Mouse (Mus musculus): Measurements from ENCODE around the gene Ky. TPM values are rescaled to one million over a fixed set of nuclear protein-coding genes. Genes with fewer than 3 reads are reported as not detected.

The Ky gene
- polyA plus RNA-seq, 1 experiment from 2014 or later, result 0.44 TPM

DNA sequence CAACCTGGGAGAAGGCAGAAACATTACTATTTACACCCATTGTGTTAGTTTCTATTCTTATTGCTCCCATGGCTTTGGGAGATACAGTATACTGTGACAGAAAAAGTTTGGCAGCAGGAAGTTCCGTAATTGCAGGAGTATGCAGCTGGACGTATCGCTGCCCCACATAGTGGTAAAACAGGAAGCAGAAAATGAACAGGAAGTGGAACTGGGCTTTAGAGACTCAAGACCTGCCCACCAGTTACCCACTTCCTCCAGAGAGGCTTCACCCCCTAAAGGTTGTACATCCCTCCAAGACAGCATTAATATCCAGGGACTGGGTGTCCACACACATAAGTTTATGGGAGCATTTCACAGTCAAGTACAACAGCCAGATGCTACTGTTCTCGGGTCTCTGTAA is 15.8 kb downstream of the Ky start:
- Histone ChIP-seq H3K27ac (ENCODE audit: low read depth, low read length) (no peak overlapping the region), H3K4me3 (ENCODE audit: low read depth, low read length) (no peak overlapping the region), H3K9ac (ENCODE audit: low read length) (no peak overlapping the region), H3K27me3 (ENCODE audit: control insufficient read depth, insufficient read depth, low read length) (no peaks in the 10 kb centered on the region), H3K4me1 (ENCODE audit: control insufficient read depth, insufficient read depth, low read length) (no peaks in the 10 kb centered on the region), H3K36me3 (ENCODE audit: control insufficient read depth, insufficient read depth, low read length) (no peaks in the 10 kb centered on the region), H3K9me3 (ENCODE audit: control insufficient read depth, low read length) (no peaks in the 10 kb centered on the region), H3K4me2 (no peak overlapping the region)
- ATAC-seq (ENCODE audit: low FRiP score) (no peak), DNase-seq (ENCODE audit: low spot score, missing footprints) (no peak)
- 90% methylated on average over 4 of the region's 4 CpGs for WGBS

GRCm38 (mm10) chr9:102528106-102528505 is 22.6 kb downstream of the Ky start:
- Histone ChIP-seq H3K4me3 (ENCODE audit: low read depth, low read length) (no peak overlapping the region), H3K9ac (ENCODE audit: low read length) (no peak overlapping the region), H3K4me1 (ENCODE audit: control insufficient read depth, insufficient read depth, low read length) (peaks cover 9% of the 10 kb centered on the region), H3K27ac (ENCODE audit: low read depth, low read length) (peak overlapping the region; percentile 32), H3K27me3 (ENCODE audit: control insufficient read depth, insufficient read depth, low read length) (peaks cover 4% of the 10 kb centered on the region; the same call in 1 of the 2 replicates), H3K4me2 (no peak overlapping the region), H3K9me3 (ENCODE audit: control insufficient read depth, low read length) (no peaks in the 10 kb centered on the region), H3K36me3 (ENCODE audit: control insufficient read depth, insufficient read depth, low read length) (no peaks in the 10 kb centered on the region)
- WGBS, result 35% methylated on average over 7 of the region's 7 CpGs
- ATAC-seq (ENCODE audit: low FRiP score), result peak; percentile 56; the same call in 1 of the 2 replicates
- DNase-seq (ENCODE audit: low spot score, missing footprints), result no peak

GRCm38 (mm10) chr9:102528561-102528960 is 23.0 kb downstream of the Ky start:
- H3K27ac ChIP-seq (ENCODE audit: low read depth, low read length), result peak overlapping the region; percentile 32; the same call in 1 of the 2 replicates
- peaks cover 9% of the 10 kb centered on the region for H3K4me1 ChIP-seq (ENCODE audit: control insufficient read depth, insufficient read depth, low read length)
- H3K36me3 ChIP-seq (ENCODE audit: control insufficient read depth, insufficient read depth, low read length), result no peaks in the 10 kb centered on the region
- peaks cover 4% of the 10 kb centered on the region; the same call in 1 of the 2 replicates for H3K27me3 ChIP-seq (ENCODE audit: control insufficient read depth, insufficient read depth, low read length)
- ATAC-seq (ENCODE audit: low FRiP score) (peak; percentile 38; the same call in 1 of the 2 replicates), DNase-seq (ENCODE audit: low spot score, missing footprints) (no peak)
- H3K9ac ChIP-seq (ENCODE audit: low read length), result no peak overlapping the region
- 79% methylated on average over 7 of the region's 7 CpGs for WGBS
- H3K4me3 ChIP-seq (ENCODE audit: low read depth, low read length), result no peak overlapping the region
- H3K4me2 ChIP-seq, result no peak overlapping the region
- H3K9me3 ChIP-seq (ENCODE audit: control insufficient read depth, low read length), result no peaks in the 10 kb centered on the region

DNA sequence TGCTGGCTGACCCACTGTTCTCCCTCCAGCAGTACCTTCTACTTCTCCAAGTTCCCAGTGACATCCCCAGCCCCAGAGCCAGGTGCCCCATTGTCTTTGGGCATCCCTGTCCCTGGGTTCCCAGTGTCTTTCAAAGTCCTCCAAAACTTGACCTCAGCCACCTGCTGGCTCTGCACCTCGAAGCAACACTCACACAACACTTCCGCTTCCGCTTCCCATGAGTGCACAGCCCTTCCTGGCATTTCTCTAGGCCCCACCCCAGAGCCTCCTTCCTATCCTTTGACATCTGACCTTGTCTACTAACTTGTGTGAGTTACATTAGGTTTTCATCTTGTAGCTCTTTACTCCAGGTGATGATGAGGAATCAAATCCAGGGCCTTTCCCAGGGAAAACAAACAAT is 23.5 kb downstream of the Ky start:
- Histone ChIP-seq H3K27me3 (ENCODE audit: control insufficient read depth, insufficient read depth, low read length) (peaks cover 4% of the 10 kb centered on the region; the same call in 1 of the 2 replicates), H3K4me3 (ENCODE audit: low read depth, low read length) (no peak overlapping the region), H3K4me1 (ENCODE audit: control insufficient read depth, insufficient read depth, low read length) (peaks cover 9% of the 10 kb centered on the region), H3K36me3 (ENCODE audit: control insufficient read depth, insufficient read depth, low read length) (no peaks in the 10 kb centered on the region), H3K9ac (ENCODE audit: low read length) (no peak overlapping the region), H3K9me3 (ENCODE audit: control insufficient read depth, low read length) (no peaks in the 10 kb centered on the region), H3K27ac (ENCODE audit: low read depth, low read length) (no peak overlapping the region), H3K4me2 (no peak overlapping the region)
- DNase-seq (ENCODE audit: low spot score, missing footprints), result no peak
- 80% methylated on average over 3 of the region's 3 CpGs for WGBS
- no peak for ATAC-seq (ENCODE audit: low FRiP score)

GRCm38 (mm10) chr9:102531051-102531892 is 25.7 kb downstream of the Ky start:
- H3K4me3 ChIP-seq (ENCODE audit: low read depth, low read length), result no peak overlapping the region
- no peak overlapping the region for H3K27ac ChIP-seq (ENCODE audit: low read depth, low read length)
- ATAC-seq (ENCODE audit: low FRiP score) (no peak), DNase-seq (ENCODE audit: low spot score, missing footprints) (peak; percentile 86)
- H3K27me3 ChIP-seq (ENCODE audit: control insufficient read depth, insufficient read depth, low read length), result peaks cover 4% of the 10 kb centered on the region; the same call in 1 of the 2 replicates
- WGBS, result 51% methylated on average over 21 of the region's 21 CpGs
- no peak overlapping the region for H3K9ac ChIP-seq (ENCODE audit: low read length)
- H3K4me2 ChIP-seq, result no peak overlapping the region
- no peaks in the 10 kb centered on the region for H3K36me3 ChIP-seq (ENCODE audit: control insufficient read depth, insufficient read depth, low read length)
- no peaks in the 10 kb centered on the region for H3K9me3 ChIP-seq (ENCODE audit: control insufficient read depth, low read length)
- H3K4me1 ChIP-seq (ENCODE audit: control insufficient read depth, insufficient read depth, low read length), result peaks cover 9% of the 10 kb centered on the region

- DNase-seq (ENCODE audit: low spot score, missing footprints), result no peak
- Histone ChIP-seq H3K27me3 (ENCODE audit: control insufficient read depth, insufficient read depth, low read length) (peaks cover 3% of the 10 kb centered on the region; the same call in 1 of the 2 replicates), H3K27ac (ENCODE audit: low read depth, low read length) (no peak overlapping the region), H3K36me3 (ENCODE audit: control insufficient read depth, insufficient read depth, low read length) (no peaks in the 10 kb centered on the region), H3K9ac (ENCODE audit: low read length) (no peak overlapping the region), H3K9me3 (ENCODE audit: control insufficient read depth, low read length) (no peaks in the 10 kb centered on the region), H3K4me1 (ENCODE audit: control insufficient read depth, insufficient read depth, low read length) (no peaks in the 10 kb centered on the region; the same call in 1 of the 2 replicates), H3K4me2 (no peak overlapping the region), H3K4me3 (ENCODE audit: low read depth, low read length) (no peak overlapping the region)
- 97% methylated on average over 4 of the region's 4 CpGs for WGBS
- ATAC-seq (ENCODE audit: low FRiP score), result no peak
These were observed 31.4 kb downstream of the Ky start for GRCm38 (mm10) chr9:102536968-102537367.

DNA sequence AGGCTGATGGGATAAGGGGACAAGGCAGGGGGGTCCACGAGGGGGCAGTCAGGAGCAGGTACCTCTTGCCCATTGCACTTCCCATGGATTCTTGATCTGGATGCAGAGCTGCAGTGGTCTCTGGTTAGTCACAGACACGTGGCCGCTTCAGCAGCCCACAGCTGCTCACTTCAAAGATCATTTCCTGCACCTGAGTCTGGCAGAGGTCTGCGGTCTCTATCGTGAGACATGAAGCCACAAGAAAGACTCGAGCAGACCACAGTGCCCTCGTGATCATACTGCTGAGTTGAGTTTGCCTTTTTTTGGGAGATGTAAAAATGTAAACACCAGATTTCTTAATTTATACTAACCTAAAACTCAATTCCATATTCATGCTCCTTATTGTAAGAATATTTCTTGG is 34.1 kb downstream of the Ky start:
- H3K4me2 ChIP-seq, result no peak overlapping the region
- DNase-seq (ENCODE audit: low spot score, missing footprints) (no peak), ATAC-seq (ENCODE audit: low FRiP score) (no peak)
- H3K4me3 ChIP-seq (ENCODE audit: low read depth, low read length), result no peak overlapping the region
- H3K4me1 ChIP-seq (ENCODE audit: control insufficient read depth, insufficient read depth, low read length), result peaks cover 10% of the 10 kb centered on the region
- no peak overlapping the region for H3K9ac ChIP-seq (ENCODE audit: low read length)
- WGBS, result 70% methylated on average over 7 of the region's 7 CpGs
- H3K27me3 ChIP-seq (ENCODE audit: control insufficient read depth, insufficient read depth, low read length), result peaks cover 8% of the 10 kb centered on the region; the same call in 1 of the 2 replicates
- no peaks in the 10 kb centered on the region for H3K9me3 ChIP-seq (ENCODE audit: control insufficient read depth, low read length)
- no peak overlapping the region for H3K27ac ChIP-seq (ENCODE audit: low read depth, low read length)
- no peaks in the 10 kb centered on the region for H3K36me3 ChIP-seq (ENCODE audit: control insufficient read depth, insufficient read depth, low read length)

- Histone ChIP-seq H3K4me3 (ENCODE audit: low read depth, low read length) (no peak overlapping the region), H3K9ac (ENCODE audit: low read length) (no peak overlapping the region), H3K27me3 (ENCODE audit: control insufficient read depth, insufficient read depth, low read length) (peaks cover 8% of the 10 kb centered on the region; the same call in 1 of the 2 replicates), H3K27ac (ENCODE audit: low read depth, low read length) (no peak overlapping the region), H3K4me1 (ENCODE audit: control insufficient read depth, insufficient read depth, low read length) (peaks cover 20% of the 10 kb centered on the region), H3K4me2 (no peak overlapping the region), H3K36me3 (ENCODE audit: control insufficient read depth, insufficient read depth, low read length) (no peaks in the 10 kb centered on the region), H3K9me3 (ENCODE audit: control insufficient read depth, low read length) (no peaks in the 10 kb centered on the region)
- DNase-seq (ENCODE audit: low spot score, missing footprints), result no peak
- ATAC-seq (ENCODE audit: low FRiP score), result no peak
- 97% methylated on average over 10 of the region's 10 CpGs for WGBS
These were observed 36.1 kb downstream of the Ky start for GRCm38 (mm10) chr9:102541666-102542065.

- WGBS, result 67% methylated on average over 8 of the region's 8 CpGs
- Histone ChIP-seq H3K4me2 (no peak overlapping the region), H3K36me3 (ENCODE audit: control insufficient read depth, insufficient read depth, low read length) (no peaks in the 10 kb centered on the region), H3K9me3 (ENCODE audit: control insufficient read depth, low read length) (no peaks in the 10 kb centered on the region), H3K27ac (ENCODE audit: low read depth, low read length) (no peak overlapping the region), H3K4me3 (ENCODE audit: low read depth, low read length) (no peak overlapping the region), H3K9ac (ENCODE audit: low read length) (no peak overlapping the region), H3K27me3 (ENCODE audit: control insufficient read depth, insufficient read depth, low read length) (peaks cover 15% of the 10 kb centered on the region; the same call in 1 of the 2 replicates), H3K4me1 (ENCODE audit: control insufficient read depth, insufficient read depth, low read length) (peaks cover 25% of the 10 kb centered on the region)
- ATAC-seq (ENCODE audit: low FRiP score), result no peak
- no peak for DNase-seq (ENCODE audit: low spot score, missing footprints)
These were observed 37.0 kb downstream of the Ky start for GRCm38 (mm10) chr9:102542540-102542939.

Measured in midbrain, embryonic 11.5 days (tissue).